Comparison of ENCODE assay signal across 10 mouse cellular contexts in the genomic region with DNA sequence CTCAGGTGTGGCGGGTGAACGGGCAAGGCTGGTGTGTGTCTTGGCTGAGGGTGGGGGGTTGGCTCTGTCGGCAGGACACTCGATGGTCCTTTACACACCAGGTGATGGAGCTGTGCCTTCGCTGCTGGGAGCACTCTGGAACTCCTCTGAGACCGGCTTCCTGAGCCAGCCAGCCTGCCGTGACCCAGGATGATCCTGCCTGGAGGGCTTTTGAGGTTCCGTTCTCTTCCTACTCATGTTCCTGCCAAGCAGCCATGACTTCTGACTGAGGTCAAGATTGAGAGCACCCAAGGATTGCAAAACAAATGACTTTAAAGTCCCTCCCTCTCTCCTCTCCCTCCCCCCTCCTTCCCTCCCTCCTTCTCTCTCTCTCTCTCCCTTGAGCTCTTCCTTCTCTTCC. TPM values are rescaled to one million over a fixed set of nuclear protein-coding genes. Genes with fewer than 3 reads are reported as not detected.
DNase-seq lines count a peak whose midpoint lies in the region; ATAC-seq lines count a peak whose summit lies in the region.
"Had no signal": no experiment of that assay in that cellular context is flagged by ENCODE, and none has a peak within 500 bp of the region (broad histone marks: within the 10 kb centered on the region; RNA-seq: fewer than 3 reads in every experiment).

No protein-coding gene starts in this region.

- H3K27me3 ChIP-seq in heart, embryonic 10.5 days (ENCODE audit: insufficient read depth, poor library complexity, severe bottlenecking), result no peaks in the 10 kb centered on the region
- H3K27me3 ChIP-seq: embryonic facial prominence, embryonic 13.5 days had no signal

- peaks cover 18% of the 10 kb centered on the region for H3K36me3 ChIP-seq in heart, embryonic 10.5 days

- WGBS in heart, embryonic 10.5 days, result 83% methylated on average over 8 of the region's 8 CpGs

- H3K4me3 ChIP-seq in heart, embryonic 10.5 days, result no peak overlapping the region
- H3K4me3 ChIP-seq: embryonic facial prominence, embryonic 13.5 days had no signal

- peak; percentile 71 for DNase-seq in heart, adult 8-10 months (ENCODE audit: low spot score)
- DNase-seq in heart, embryonic 10.5 days (ENCODE audit: low spot score), result no peak
- peak; percentile 74 for DNase-seq in adrenal gland, postnatal 14 days
- DNase-seq in heart, postnatal 25 days (ENCODE audit: low spot score), result peak; percentile 59
- DNase-seq in lung, postnatal 10 days, result peak; percentile 79
- DNase-seq in cerebellum, postnatal 36 days, result no peak
- DNase-seq in right cerebral cortex, postnatal 10 days (ENCODE audit: low spot score in 2 of 2), result no peak

- intact Hi-C loops in heart, postnatal 25 days (cut with DNase I), result no loop called here

- ATAC-seq in erythroid progenitor cell, adult 5-6 weeks (replicated peaks; ENCODE audit: low FRiP score, poor library complexity, severe bottlenecking), result no peak

- H3K27ac ChIP-seq in heart, embryonic 10.5 days, result no peak overlapping the region
- H3K27ac ChIP-seq: embryonic facial prominence, embryonic 13.5 days; macrophage had no signal

- H3K9me3 ChIP-seq in heart, embryonic 10.5 days, result no peaks in the 10 kb centered on the region
- H3K9me3 ChIP-seq: embryonic facial prominence, embryonic 13.5 days had no signal

- peaks cover 4% of the 10 kb centered on the region; the same call in 1 of the 2 replicates for H3K4me1 ChIP-seq in heart, embryonic 10.5 days
- H3K4me1 ChIP-seq: embryonic facial prominence, embryonic 13.5 days had no signal

RNA-seq across cellular contexts. Expression of a gene that starts 11.5 kb away (rescaled TPM):
- total RNA-seq in heart, adult 8-10 months (2022), result 1 to 10 TPM; 4.4 to 6.6 (median 5.8) TPM
- polyA plus RNA-seq in heart, embryonic 10.5 days (2016; fragmentation: Nextera tagmentation; extraction: Ambion mirVana), result 38.9 and 64.4 TPM in 2 replicates
- total RNA-seq in adrenal gland, postnatal 14 days (2021), result 36.1 and 39.4 TPM in 2 replicates
- total RNA-seq in heart, postnatal 25 days (2021), result 1 to 10 TPM; 4.7 to 5.7 TPM
- total RNA-seq in erythroid progenitor cell, adult 5-6 weeks (2015; ENCODE audit: low replicate concordance), result 7.6 and 13.8 TPM in 2 replicates
- total RNA-seq in erythroid progenitor cell, adult 5-6 weeks (2017; ENCODE audit: low replicate concordance), result 15.1 and 17.5 TPM in 2 replicates

Comparison
In these comparisons a context has a peak if more than half of its experiments do, and no peak if none do; other contexts are left out.
1. DNase-seq: peak in heart, adult 8-10 months (single experiment), adrenal gland, postnatal 14 days (single experiment), heart, postnatal 25 days (single experiment) and lung, postnatal 10 days (single experiment); none in heart, embryonic 10.5 days (single experiment), cerebellum, postnatal 36 days (0 of 2) and right cerebral cortex, postnatal 10 days (0 of 2).